Mouse (Mus musculus) stomach, adult 2 months (tissue): ENCODE results near the gene Whrn. TPM values are rescaled to one million over a fixed set of nuclear protein-coding genes. Genes with fewer than 3 reads are reported as not detected.

Experiments
- polyA plus RNA-seq: library from polyadenylated mRNA; depleted of rRNA; stranded (reverse); fragments of >200 nt; gene quantifications from 2 replicates; pipeline ENCODE4 v1.2.3, GENCODE M21; 2012; rRNA removed

Gene Whrn
- 8.4 and 9.4 TPM in 2 replicates for polyA plus RNA-seq

GRCm38 (mm10) chr4:63495915-63496278, at the start of gene Whrn:
Gene Whrn (minus strand): TSS chr4:63495991.

GRCm38 (mm10) chr4:63544494-63545230, 48.9 kb upstream of the Whrn start, which contains the start of gene Atp6v1g1:
Gene Atp6v1g1 (plus strand): TSS chr4:63544772.

GRCm38 (mm10) chr4:63403040-63403959, 92.5 kb downstream of the Whrn start, which contains the start of gene Akna:
Gene Akna (minus strand): TSS chr4:63403354.

Other genes starting within 250 kb of the Whrn start
- 0.58 and 0.88 TPM in 2 replicates for gene Orm1, start 151.4 kb downstream of the Whrn start, polyA plus RNA-seq
- gene Orm3, start 139.8 kb downstream of the Whrn start, polyA plus RNA-seq: not detected in 2 replicates
- gene Orm2, start 133.5 kb downstream of the Whrn start, polyA plus RNA-seq: 0.10 and 0.16 TPM in 2 replicates
- gene Akna, start 92.6 kb downstream of the Whrn start, polyA plus RNA-seq: 2.8 and 3.8 TPM in 2 replicates
- gene Atp6v1g1, start 48.8 kb upstream of the Whrn start, polyA plus RNA-seq: 8.1 and 8.5 TPM in 2 replicates
- gene Tmem268, start 62.8 kb upstream of the Whrn start, polyA plus RNA-seq: 1.5 and 1.8 TPM in 2 replicates
- not detected in 2 replicates for gene Gm11213, start 109.3 kb upstream of the Whrn start, polyA plus RNA-seq
- gene Tex48, start 126.4 kb upstream of the Whrn start, polyA plus RNA-seq: not detected in 2 replicates
- not detected in 2 replicates for gene Gm11214, start 167.4 kb upstream of the Whrn start, polyA plus RNA-seq
- not detected in 2 replicates for gene Tnfsf15, start 249.1 kb upstream of the Whrn start, polyA plus RNA-seq